Comparison of ENCODE assay signal across 10 mouse cellular contexts in genomic region chr11:106669873-106670173, GRCm38 (mm10). TPM values are rescaled to one million over a fixed set of nuclear protein-coding genes. Genes with fewer than 3 reads are reported as not detected.
DNase-seq lines count a peak whose midpoint lies in the region; ATAC-seq and TF ChIP-seq lines count a peak whose summit lies in the region.
"Had no signal": no experiment of that assay in that cellular context is flagged by ENCODE, and none has a peak within 500 bp of the region (broad histone marks: within the 10 kb centered on the region; RNA-seq: fewer than 3 reads in every experiment).

No protein-coding gene starts in this region.

- 0 out of 2 replicates have a peak overlapping the region, but pooled peaks have one; percentile 8 for H3K9ac ChIP-seq in stomach, embryonic 16.5 days (ENCODE audit: low read length)
- H3K9ac ChIP-seq in stomach, postnatal 0 days (ENCODE audit: low read length): no peak overlapping the region
- no peak overlapping the region for H3K9ac ChIP-seq in heart, adult 2 months (ENCODE audit: low read depth, low read length)
- H3K9ac ChIP-seq: embryonic facial prominence, embryonic 13.5 days; neural tube, embryonic 12.5 days had no signal

- H3K27me3 ChIP-seq in stomach, embryonic 16.5 days (ENCODE audit: control insufficient read depth, insufficient read depth, low read length): no peaks in the 10 kb centered on the region
- H3K27me3 ChIP-seq in stomach, postnatal 0 days (ENCODE audit: control insufficient read depth, insufficient read depth, low read length): no peaks in the 10 kb centered on the region
- no peaks in the 10 kb centered on the region for H3K27me3 ChIP-seq in heart, adult 2 months (ENCODE audit: control insufficient read depth, insufficient read depth, low read length)
- H3K27me3 ChIP-seq: embryonic facial prominence, embryonic 13.5 days; hindbrain, embryonic 13.5 days; neural tube, embryonic 12.5 days had no signal

- intact Hi-C loops in heart, adult 2 months (cut with DNase I): no loop called here

- peaks cover 16% of the 10 kb centered on the region for H3K4me1 ChIP-seq in stomach, embryonic 16.5 days (ENCODE audit: control insufficient read depth, insufficient read depth, low read length)
- H3K4me1 ChIP-seq in stomach, postnatal 0 days (replicated peaks; ENCODE audit: control insufficient read depth, insufficient read depth): no peaks in the 10 kb centered on the region
- H3K4me1 ChIP-seq in heart, adult 2 months (ENCODE audit: control insufficient read depth, insufficient read depth, low read length): peaks cover 42% of the 10 kb centered on the region

- H3K4me2 ChIP-seq in stomach, embryonic 16.5 days (ENCODE audit: low read depth, low read length): no peak overlapping the region
- no peak overlapping the region for H3K4me2 ChIP-seq in stomach, postnatal 0 days (replicated peaks; ENCODE audit: low read depth)
- H3K4me2 ChIP-seq: embryonic facial prominence, embryonic 13.5 days; hindbrain, embryonic 13.5 days; neural tube, embryonic 12.5 days had no signal

- no peak for ATAC-seq in stomach, embryonic 16.5 days (ENCODE audit: insufficient read depth, low FRiP score)
- ATAC-seq in stomach, postnatal 0 days (ENCODE audit: low FRiP score, low TSS enrichment): no peak

- DNase-seq in stomach, postnatal 0 days (ENCODE audit: low spot score): no peak
- DNase-seq in heart, adult 2 months: peak; percentile 62 to 77
- DNase-seq in lung, postnatal 4 days: peak; percentile 48 to 52
- DNase-seq in adrenal gland, adult 18-20 months (ENCODE audit: low spot score in 2 of 2): no peak
- no peak for DNase-seq in urinary bladder, postnatal 25 days (ENCODE audit: low spot score)
- no peak for DNase-seq in layer of hippocampus, adult 9-11 months

- H3K9me3 ChIP-seq in stomach, embryonic 16.5 days (replicated peaks; ENCODE audit: control insufficient read depth, low read length): no peaks in the 10 kb centered on the region
- no peaks in the 10 kb centered on the region for H3K9me3 ChIP-seq in stomach, postnatal 0 days (ENCODE audit: control insufficient read depth, low read length)
- H3K9me3 ChIP-seq: embryonic facial prominence, embryonic 13.5 days; hindbrain, embryonic 13.5 days; neural tube, embryonic 12.5 days had no signal

- no peak overlapping the region for H3K27ac ChIP-seq in stomach, embryonic 16.5 days (ENCODE audit: low read length)
- no peak overlapping the region for H3K27ac ChIP-seq in stomach, postnatal 0 days (replicated peaks)
- H3K27ac ChIP-seq in heart, adult 2 months: peak overlapping the region; percentile 73
- H3K27ac ChIP-seq: embryonic facial prominence, embryonic 13.5 days; hindbrain, embryonic 13.5 days; neural tube, embryonic 12.5 days had no signal

- 19% methylated on average over 9 of the region's 9 CpGs for WGBS in stomach, embryonic 16.5 days
- WGBS in stomach, postnatal 0 days: 22% methylated on average over 5 of the region's 9 CpGs
- 33% methylated on average over 9 of the region's 9 CpGs for WGBS in heart, adult 2 months

- no peaks in the 10 kb centered on the region for H3K79me2 ChIP-seq in heart, adult 2 months (replicated peaks; ENCODE audit: control insufficient read depth, insufficient read depth, low read length)

- TF ChIP-seq EP300 in stomach, postnatal 0 days (optimal IDR thresholded peaks at IDR 0.05): no peak
- peak; percentile 53; the same call in 1 of the 2 replicates for TF ChIP-seq EP300 in heart, adult 2 months (IDR thresholded peaks at IDR 0.05; ENCODE audit: insufficient read depth, low read depth, low read length)

- TF ChIP-seq POLR2A in heart, adult 2 months (IDR thresholded peaks at IDR 0.05; ENCODE audit: insufficient read depth, low read depth, low read length): peak; percentile 45; the same call in 1 of the 2 replicates

- H3K4me3 ChIP-seq in stomach, embryonic 16.5 days (replicated peaks; ENCODE audit: low read length): no peak overlapping the region
- no peak overlapping the region for H3K4me3 ChIP-seq in stomach, postnatal 0 days (ENCODE audit: low read depth, low read length)
- H3K4me3 ChIP-seq in heart, adult 2 months: no peak overlapping the region
- H3K4me3 ChIP-seq: embryonic facial prominence, embryonic 13.5 days; hindbrain, embryonic 13.5 days; neural tube, embryonic 12.5 days had no signal

- no peaks in the 10 kb centered on the region for H3K36me3 ChIP-seq in stomach, embryonic 16.5 days (ENCODE audit: control insufficient read depth, insufficient read depth, low read length)
- no peaks in the 10 kb centered on the region for H3K36me3 ChIP-seq in stomach, postnatal 0 days (ENCODE audit: control insufficient read depth, insufficient read depth, low read length)
- peaks cover 52% of the 10 kb centered on the region for H3K36me3 ChIP-seq in heart, adult 2 months (ENCODE audit: control insufficient read depth, insufficient read depth, low read length)
- H3K36me3 ChIP-seq: embryonic facial prominence, embryonic 13.5 days; hindbrain, embryonic 13.5 days; neural tube, embryonic 12.5 days had no signal

- TF ChIP-seq CTCF in stomach, postnatal 0 days (IDR thresholded peaks at IDR 0.05; ENCODE audit: low read depth): no peak
- no peak for TF ChIP-seq CTCF in heart, adult 2 months (IDR thresholded peaks at IDR 0.05)

RNA-seq across cellular contexts. Expression of gene Tex2, which starts 56.6 kb away (rescaled TPM):
- 13.1 and 15.2 TPM in 2 replicates for polyA plus RNA-seq in stomach, embryonic 16.5 days (2015; fragmentation: Nextera tagmentation; extraction: Ambion mirVana)
- 11.6 and 12.1 TPM in 2 replicates for polyA plus RNA-seq in stomach, postnatal 0 days (2015; fragmentation: Nextera tagmentation; extraction: Ambion mirVana)
- 10 to 100 TPM; 42.5 to 46.8 TPM for total RNA-seq in heart, adult 2 months (2021)
- polyA plus RNA-seq in heart, adult 2 months (2012; rRNA removed): 17.2 and 27.1 TPM in 2 replicates
- 10 to 100 TPM; 52.1 to 54.2 TPM for total RNA-seq in adrenal gland, adult 18-20 months (2021)

Comparison
In these comparisons a context has a peak if more than half of its experiments do, and no peak if none do; other contexts are left out.
1. DNase-seq: peak in heart, adult 2 months (2 of 2) and lung, postnatal 4 days (2 of 2); none in stomach, postnatal 0 days (single experiment), adrenal gland, adult 18-20 months (0 of 2), urinary bladder, postnatal 25 days (single experiment) and layer of hippocampus, adult 9-11 months (single experiment).